Mouse (Mus musculus): ENCODE data around the gene Gpd2.

- TF ChIP-seq CTCF (IDR thresholded peaks at IDR 0.05; ENCODE audit: borderline replicate concordance, insufficient read depth, low read length) (no peak), POLR2A (IDR thresholded peaks at IDR 0.05; ENCODE audit: low read depth, low read length) (no peak)
Measured at GRCm38 (mm10) chr2:57243987-57244386, 6.6 kb downstream of the Gpd2 start.
